Mouse (Mus musculus) intestine, embryonic 15.5 days (tissue): Measurements from ENCODE around the gene Olfr360. TPM values are rescaled to one million over a fixed set of nuclear protein-coding genes. Genes with fewer than 3 reads are reported as not detected.
"Not testable (repeated sequence)": the region's sequence is repeated elsewhere in the genome, so short reads cannot be mapped to it uniquely, and the experiment has no call there.

ENCODE experiments used
- ATAC-seq: fragments of 200-750 bp; cut with Nextera tagmentation; 2 replicates; pipeline ENCODE4 v1.8.0; 2017; ENCODE audit warnings: moderate TSS enrichment, moderate library complexity
- H3K27ac ChIP-seq: fragments of 300-500 bp; sonication (generic); 2 replicates; pipeline ENCODE4 v1.5.1; 2015; ENCODE audit warnings: mild to moderate bottlenecking, inconsistent platforms
- H3K27me3 ChIP-seq: fragments of 300-500 bp; sonication (generic); replicated peaks from 2 replicates; pipeline ENCODE4 v1.6.1; 2015; ENCODE audit warnings: inconsistent platforms
- H3K36me3 ChIP-seq: fragments of 300-500 bp; sonication (generic); 2 replicates; pipeline ENCODE4 v1.6.1; 2015; ENCODE audit warnings: inconsistent platforms
- H3K4me1 ChIP-seq: fragments of 300-500 bp; sonication (generic); replicated peaks from 2 replicates; pipeline ENCODE4 v1.6.1; 2015; ENCODE audit warnings: inconsistent platforms
- H3K4me2 ChIP-seq: fragments of 300-500 bp; sonication (generic); replicated peaks from 2 replicates; pipeline ENCODE4 v1.6.1; 2015; ENCODE audit warnings: mild to moderate bottlenecking, inconsistent platforms
- H3K4me3 ChIP-seq: fragments of 300-500 bp; sonication (generic); replicated peaks from 2 replicates; pipeline ENCODE4 v1.5.1; 2015; ENCODE audit warnings: inconsistent platforms
- H3K9ac ChIP-seq: fragments of 300-500 bp; sonication (generic); 2 replicates; pipeline ENCODE4 v1.6.1; 2015; ENCODE audit warnings: inconsistent platforms
- H3K9me3 ChIP-seq: fragments of 300-500 bp; sonication (generic); 2 replicates; pipeline ENCODE4 v1.6.1; 2016; ENCODE audit warnings: inconsistent platforms
- WGBS: fragments of 180-500 bp; shearing (Covaris S2); methylation state at CpG from one replicate; pipeline ENCODE4 v1.1.7; 2015; 5-methylcytosine and 5-hydroxymethylcytosine counted together
- polyA plus RNA-seq: library from polyadenylated mRNA; unstranded; fragments of >200 nt; fragmentation: Nextera tagmentation; extraction: Ambion mirVana; gene quantifications from 2 replicates; pipeline ENCODE4 v1.2.1, GENCODE M21; 2015

The Olfr360 gene
- polyA plus RNA-seq: not detected in 2 replicates

DNA sequence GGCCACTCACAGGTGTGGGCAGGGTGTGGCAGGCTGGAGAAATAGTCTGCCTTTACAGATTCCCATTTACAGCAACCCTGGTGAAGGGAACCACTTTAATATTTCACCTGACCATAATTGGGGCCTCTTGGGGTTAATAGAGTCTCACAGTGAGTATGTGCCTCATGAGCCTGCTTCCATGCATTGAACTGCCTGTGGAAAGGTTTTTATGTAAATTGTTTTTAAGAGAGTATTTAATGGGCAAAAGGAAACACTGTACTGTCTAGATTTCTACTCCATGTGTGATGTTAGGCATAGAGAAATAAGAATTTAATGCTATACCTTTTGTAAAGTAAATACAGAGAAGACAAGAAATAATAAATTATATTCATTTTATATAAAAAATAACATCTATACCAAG is at the start of gene Olfr360:
TSS of gene Olfr360 (plus strand) at position 301 of the 400 bp plus-strand sequence.
- H3K27ac ChIP-seq: no peak within 1 kb of the TSS
- H3K9ac ChIP-seq: no peak within 1 kb of the TSS
- H3K4me1 ChIP-seq: no peaks in the 10 kb centered on the region
- no peak within 1 kb of the TSS for H3K4me2 ChIP-seq
- no peaks in the 10 kb centered on the region for H3K36me3 ChIP-seq
- ATAC-seq: no peak
- H3K9me3 ChIP-seq: no peaks in the 10 kb centered on the region
- H3K27me3 ChIP-seq: no peaks in the 10 kb centered on the region
- H3K4me3 ChIP-seq: no peak within 1 kb of the TSS

DNA sequence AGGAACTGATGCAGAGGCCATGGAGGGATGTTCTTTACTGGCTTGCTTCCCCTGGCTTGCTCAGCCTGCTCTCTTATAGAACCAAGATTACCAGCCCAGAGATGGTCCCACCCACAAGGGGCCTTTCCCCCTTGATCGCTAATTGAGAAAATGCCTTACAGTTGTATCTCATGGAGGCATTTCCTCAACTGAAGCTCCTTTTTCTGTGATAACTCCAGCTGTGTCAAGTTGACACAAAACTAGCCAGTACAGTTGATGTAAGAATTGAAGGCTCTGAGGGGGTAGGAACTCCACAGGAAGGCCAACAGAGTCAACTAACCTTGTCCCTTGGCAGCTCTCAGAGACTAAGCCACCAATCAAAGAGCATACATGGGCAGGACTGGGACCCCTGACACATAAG is 23.6 kb downstream of the Olfr360 start, which contains the start of gene Olfr361:
TSS of gene Olfr361 (minus strand) at position 101 of the 400 bp plus-strand sequence.
- H3K27me3 ChIP-seq, H3K4me2 ChIP-seq, H3K4me3 ChIP-seq, ATAC-seq, H3K9ac ChIP-seq, H3K36me3 ChIP-seq, H3K4me1 ChIP-seq, H3K27ac ChIP-seq, H3K9me3 ChIP-seq: not testable (repeated sequence)
- 75% methylated on average over 1 of the region's 1 CpGs for WGBS

DNA sequence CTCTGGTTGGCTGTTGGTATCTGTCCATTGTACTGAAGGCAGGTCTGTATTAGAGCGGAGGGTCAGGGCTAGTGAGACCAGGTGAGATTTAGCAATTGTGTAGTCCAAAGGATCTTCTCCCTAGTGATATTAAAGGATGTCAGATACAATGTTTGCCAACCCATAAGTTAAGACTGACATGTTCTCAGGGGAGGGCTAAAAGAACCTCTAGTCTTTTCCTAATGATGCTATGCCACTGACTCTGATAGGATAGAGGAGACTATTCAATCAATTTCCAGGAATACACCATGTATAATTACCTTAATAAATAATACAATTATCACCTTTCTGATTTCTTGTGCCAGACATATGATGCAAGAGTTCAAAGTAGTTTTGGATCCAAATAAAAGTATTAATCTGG is 52.3 kb downstream of the Olfr360 start, which contains the start of gene Olfr362:
TSS of gene Olfr362 (minus strand) at position 101 of the 400 bp plus-strand sequence.
- WGBS: 76% methylated on average over 1 of the region's 1 CpGs
- H3K4me2 ChIP-seq: no peak within 1 kb of the TSS
- no peak within 1 kb of the TSS for H3K27ac ChIP-seq
- ATAC-seq: no peak
- no peak within 1 kb of the TSS for H3K9ac ChIP-seq
- no peaks in the 10 kb centered on the region for H3K27me3 ChIP-seq
- H3K9me3 ChIP-seq: no peaks in the 10 kb centered on the region
- H3K36me3 ChIP-seq: no peaks in the 10 kb centered on the region
- no peaks in the 10 kb centered on the region for H3K4me1 ChIP-seq
- H3K4me3 ChIP-seq: no peak within 1 kb of the TSS

Other genes starting within 250 kb of the Olfr360 start
- gene Olfr3, start 248.7 kb upstream of the Olfr360 start, polyA plus RNA-seq: not detected in 2 replicates
- not detected in 2 replicates for gene Olfr350, start 219.4 kb upstream of the Olfr360 start, polyA plus RNA-seq
- gene Olfr351, start 203.1 kb upstream of the Olfr360 start, polyA plus RNA-seq: not detected in 2 replicates
- not detected in 2 replicates for gene Olfr352, start 197.3 kb upstream of the Olfr360 start, polyA plus RNA-seq
- not detected in 2 replicates for gene Olfr353, start 172.8 kb upstream of the Olfr360 start, polyA plus RNA-seq
- gene Olfr354, start 160.1 kb upstream of the Olfr360 start, polyA plus RNA-seq: not detected in 2 replicates
- not detected in 2 replicates for gene Olfr355, start 136.8 kb upstream of the Olfr360 start, polyA plus RNA-seq
- not detected in 2 replicates for gene Olfr356, start 128.6 kb upstream of the Olfr360 start, polyA plus RNA-seq
- not detected in 2 replicates for gene Olfr357, start 71.9 kb upstream of the Olfr360 start, polyA plus RNA-seq
- gene Olfr358, start 56.4 kb upstream of the Olfr360 start, polyA plus RNA-seq: not detected in 2 replicates
- gene Olfr361, start 23.5 kb downstream of the Olfr360 start, polyA plus RNA-seq: not detected in 2 replicates
- not detected in 2 replicates for gene Olfr362, start 52.2 kb downstream of the Olfr360 start, polyA plus RNA-seq
- gene Olfr364-ps1, start 73.6 kb downstream of the Olfr360 start, polyA plus RNA-seq: not detected in 2 replicates
- gene Olfr365, start 122.5 kb downstream of the Olfr360 start, polyA plus RNA-seq: not detected in 2 replicates
- not detected in 2 replicates for gene Olfr366, start 145.8 kb downstream of the Olfr360 start, polyA plus RNA-seq